Mouse (Mus musculus) lung, postnatal 25 days (tissue): Measurements from ENCODE around the gene Tedc2.

ENCODE experiments used
- DNase-seq: peaks from one replicate; pipeline ENCODE4 v3.0.0; 2022; ENCODE audit warnings: low spot score

The Tedc2 gene

DNA sequence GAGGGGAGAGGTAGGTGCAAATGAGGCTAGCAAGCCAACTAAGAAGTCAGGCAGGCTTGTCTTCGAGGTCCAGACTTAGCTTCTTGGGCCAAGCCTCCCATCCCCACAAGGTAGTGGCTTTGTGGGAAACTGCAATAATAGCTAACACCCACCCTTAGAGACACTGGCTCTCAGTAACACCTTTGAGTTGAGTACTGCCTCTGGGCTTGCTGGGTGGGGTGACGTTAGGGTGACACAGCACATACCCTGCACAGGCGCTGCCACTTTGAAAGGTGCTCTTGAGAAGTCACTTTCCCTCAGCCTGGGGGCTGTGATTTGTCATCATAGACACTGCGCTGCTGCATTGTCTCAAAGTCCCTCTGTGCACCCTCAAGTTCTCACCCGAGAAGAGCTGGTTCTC, 26.9 kb downstream of the Tedc2 start:
- DNase-seq = no peak

DNA sequence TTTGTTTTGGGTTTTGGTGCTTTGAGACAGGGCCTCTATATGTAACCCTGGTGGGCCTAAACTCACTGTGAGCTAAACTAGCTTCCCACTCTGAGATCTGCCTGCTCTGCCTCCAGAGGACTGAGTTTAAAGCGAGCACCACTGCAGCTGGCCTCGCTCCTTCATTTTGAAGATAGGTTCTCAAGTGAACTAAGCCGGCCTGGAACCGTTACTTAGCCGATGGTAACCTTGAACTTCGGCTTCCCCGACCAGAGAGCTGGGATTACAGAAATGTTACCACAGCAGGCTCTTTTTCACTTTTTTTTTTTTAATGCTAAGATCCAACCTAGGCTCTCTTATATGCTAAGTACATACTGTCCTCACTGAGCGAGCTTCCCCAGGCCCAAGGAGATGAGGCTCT, 27.4 kb downstream of the Tedc2 start:
- no peak for DNase-seq

DNA sequence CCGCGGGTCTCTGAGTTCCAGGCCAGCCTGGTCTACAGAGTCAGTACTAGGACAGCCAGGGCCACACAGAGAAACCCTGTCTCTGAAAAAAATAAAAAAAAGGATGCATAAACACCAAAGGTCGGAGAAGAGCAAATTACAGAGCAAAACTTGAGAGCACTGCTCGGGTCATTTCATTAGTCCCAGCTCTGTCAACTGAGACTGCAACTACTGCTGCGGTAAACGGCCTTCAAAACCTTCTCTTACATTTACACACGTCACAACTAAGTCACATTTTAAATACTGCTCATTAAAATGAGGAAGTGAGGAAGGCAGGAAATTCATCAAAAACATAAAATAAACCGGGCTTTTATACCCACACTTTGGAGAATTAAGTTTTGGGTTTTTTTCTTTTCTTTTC, 27.8 kb downstream of the Tedc2 start:
- DNase-seq = no peak

DNA sequence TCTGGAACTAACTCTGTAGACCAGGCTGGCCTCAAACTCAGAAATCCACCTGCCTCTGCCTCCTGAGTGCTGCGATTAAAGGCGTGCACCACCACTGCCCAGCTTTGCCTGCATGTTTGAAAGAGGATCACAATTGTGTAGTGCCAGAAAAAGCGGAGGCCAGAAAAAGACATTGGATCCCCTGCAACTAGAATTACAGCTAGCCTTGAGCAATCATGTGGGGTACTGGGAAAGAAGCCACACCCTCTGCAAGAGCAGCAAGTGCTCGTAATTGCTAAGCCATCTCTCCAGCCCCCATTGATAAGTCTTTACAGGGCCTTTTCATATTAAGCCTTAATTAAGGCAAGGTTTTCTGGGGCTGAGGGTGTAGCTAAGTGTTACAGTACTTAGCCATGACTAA, 29.2 kb downstream of the Tedc2 start:
- no peak for DNase-seq

DNA sequence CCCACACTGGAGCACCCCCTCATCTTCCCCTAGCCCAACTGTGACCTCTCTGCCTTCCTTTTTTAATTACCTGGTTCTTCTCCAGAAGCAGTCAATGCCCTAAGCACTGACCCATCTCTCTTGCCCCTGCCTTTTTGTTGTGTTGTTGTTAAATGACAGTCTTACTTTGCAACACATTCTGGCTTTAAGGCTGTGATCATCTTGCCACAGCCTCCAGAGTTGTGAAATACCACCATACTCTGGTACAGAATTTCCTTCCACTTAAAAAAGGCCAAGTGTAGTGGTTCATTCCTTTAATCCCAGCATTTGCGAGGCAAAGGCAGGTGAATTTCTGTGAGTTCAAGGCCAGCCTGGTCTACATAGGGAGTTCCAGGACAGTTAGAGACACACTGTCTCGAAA, 29.7 kb downstream of the Tedc2 start:
- no peak for DNase-seq

DNA sequence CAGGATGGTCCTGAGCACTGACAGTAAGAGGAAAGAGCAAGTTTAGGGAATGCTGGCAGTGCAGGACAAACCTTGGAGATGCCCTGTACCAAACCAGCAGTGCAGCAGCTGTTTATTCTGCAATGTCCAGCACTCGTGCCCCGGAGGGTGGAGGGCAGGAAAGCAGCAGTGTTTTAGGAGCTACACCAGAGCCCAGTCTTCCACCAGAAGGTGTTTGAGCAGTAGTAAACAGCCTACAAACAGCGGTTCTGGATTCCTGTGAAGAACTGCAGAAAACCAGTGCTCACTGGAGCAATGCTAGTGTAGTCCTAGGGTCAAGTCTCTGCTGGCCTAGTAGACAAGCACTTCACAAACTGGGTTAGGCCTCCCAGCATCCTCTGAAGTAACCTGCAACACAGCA, 46.4 kb downstream of the Tedc2 start:
- no peak for DNase-seq

DNA sequence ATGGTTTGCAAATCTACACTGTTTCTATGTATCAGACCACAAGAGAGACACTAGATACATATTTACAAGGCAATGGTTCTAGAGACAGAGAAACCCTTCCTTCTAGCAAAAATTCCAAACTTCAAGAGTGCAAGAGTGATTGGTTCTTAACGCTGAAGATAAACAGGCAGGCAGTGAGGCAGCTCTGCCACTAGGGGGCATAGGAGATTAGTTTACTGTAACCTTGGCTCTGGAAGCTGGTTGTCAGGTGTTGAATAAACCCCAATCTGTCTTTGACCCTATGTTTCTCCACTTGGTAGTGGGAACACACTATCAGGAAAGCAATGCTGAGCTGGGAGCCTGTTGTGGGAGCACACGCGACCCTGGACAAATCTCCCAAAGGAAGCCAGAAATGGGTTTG, 47.2 kb downstream of the Tedc2 start:
- peak; percentile 78 for DNase-seq

DNA sequence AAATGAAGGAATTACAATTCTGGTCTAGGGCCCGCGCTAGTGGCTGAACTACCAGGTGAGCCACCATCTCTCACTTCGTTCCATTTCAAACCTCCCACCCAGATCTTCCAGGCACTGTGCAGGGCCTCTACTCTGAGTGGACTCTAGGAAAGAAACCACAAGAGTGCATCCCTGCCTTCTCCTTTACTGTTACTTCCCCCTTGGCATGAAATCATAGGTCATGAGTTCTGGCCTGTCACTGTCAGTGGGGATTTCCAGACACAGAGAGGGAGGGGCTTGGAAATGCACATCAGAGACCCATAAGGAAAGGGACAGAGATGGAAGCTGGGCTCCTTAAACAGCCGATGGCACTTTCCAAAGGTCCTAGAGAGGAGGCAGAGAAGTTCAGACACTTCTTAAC, 48.9 kb downstream of the Tedc2 start:
- no peak for DNase-seq

DNA sequence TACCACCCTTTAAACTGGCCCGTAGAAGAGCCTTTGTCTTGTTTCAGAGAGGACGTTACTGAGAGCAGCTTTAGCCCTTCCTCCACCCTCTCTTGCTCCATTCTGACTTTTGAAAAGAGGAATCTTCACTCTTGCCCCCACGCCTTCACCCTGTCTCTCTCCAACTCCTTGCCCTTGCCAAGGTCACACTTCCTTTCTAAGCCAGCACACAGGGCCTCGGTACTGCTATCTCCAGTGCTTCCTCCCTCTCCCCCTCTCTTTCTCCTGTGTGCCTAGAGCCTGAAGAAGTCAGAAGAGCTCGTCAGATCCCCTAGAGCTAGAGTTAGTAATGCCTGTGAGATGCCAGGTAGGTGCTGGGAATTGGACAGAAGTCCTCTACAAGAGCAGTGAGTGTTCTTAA, 49.9 kb downstream of the Tedc2 start:
- no peak for DNase-seq

DNA sequence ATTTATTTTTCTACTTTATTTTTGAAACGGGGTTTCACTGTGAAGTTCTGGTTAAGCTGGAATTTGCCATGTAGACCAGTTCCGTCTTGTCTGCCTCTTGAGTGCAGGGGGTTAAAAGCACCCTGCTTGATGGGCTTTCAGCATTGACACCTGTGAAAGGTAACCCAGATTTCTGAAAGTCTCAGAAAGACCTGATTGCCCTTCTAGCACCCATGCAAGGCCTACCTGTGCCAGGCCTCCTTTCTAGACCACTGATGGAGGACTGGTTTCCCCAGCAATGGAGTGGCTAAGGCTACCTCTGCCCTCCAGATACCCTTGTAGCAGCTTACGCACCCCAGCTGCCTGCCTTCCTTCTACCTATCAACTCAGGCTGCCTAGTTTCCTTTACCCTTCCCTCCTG, 50.5 kb downstream of the Tedc2 start:
- no peak for DNase-seq

DNA sequence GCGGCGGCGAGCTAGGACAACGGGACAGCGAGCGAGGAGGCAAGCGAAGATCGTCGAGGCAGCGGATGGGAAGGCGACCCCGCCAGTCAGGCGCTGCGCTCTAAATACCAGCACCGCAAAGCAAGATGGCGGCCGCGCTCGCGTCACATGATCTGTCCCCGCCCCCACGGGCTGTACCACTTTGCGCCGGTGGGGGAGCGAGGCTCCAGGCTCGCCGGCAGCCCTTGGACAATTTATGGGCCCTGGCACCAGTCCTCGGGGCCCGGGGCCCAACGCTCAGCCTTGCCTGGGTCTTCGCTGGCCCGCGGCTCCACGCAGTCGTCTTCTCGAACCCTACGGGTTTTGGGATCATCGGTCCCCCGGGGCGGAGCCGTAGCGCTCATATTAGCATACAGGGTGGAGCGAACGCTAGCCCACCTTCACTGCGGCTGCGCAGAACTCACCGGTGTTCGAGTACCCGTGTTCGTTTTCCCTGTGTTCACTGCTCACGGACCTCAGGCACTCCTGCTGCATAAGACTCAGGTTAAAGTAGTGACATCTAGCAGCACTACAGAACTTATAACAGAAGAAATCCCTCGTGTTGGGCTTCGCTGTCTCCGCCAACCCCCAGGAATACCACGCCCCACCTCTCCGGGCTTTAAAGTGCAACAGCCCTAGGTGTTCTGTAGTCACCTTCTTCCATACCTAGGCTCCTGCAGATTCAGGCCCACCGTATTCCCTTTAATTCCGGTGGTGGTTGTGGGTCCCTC, 51.2 kb downstream of the Tedc2 start, which contains the start of gene Atp6v0c:
Gene Atp6v0c, minus strand, starts transcription at position 386 of the 749 bp plus-strand sequence.
- DNase-seq = peak; percentile 95

DNA sequence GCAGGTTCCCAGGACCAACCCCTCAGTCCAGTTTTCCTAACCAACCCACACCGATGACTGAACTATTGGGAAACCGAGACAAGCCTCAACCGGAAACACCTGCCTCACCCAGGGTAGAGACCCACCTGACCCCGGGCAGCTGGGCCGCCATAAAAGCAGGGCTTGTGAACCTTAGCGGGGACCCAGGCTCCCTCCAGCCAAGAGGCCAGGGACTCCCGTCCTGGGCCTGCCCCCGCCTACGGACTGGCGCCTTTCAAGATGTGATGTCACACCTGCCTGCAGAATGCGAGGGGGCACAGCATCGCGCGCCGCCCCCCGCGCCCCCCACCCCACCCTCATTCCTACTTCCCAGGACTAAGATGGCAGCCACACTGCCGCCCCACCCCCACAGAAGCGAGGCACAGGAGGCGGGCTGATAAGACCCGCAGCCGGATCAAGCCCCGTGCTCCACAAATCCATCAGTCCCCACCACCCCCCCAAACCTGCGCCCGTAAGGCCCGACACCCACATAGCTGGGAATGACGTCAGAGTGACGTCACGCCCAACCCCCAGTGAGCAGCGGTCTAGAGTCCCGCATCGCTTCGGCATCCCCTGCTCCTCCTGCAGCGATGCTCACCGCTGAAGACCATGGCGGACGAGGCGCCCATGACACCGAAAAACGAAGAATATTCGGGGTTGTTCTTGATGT, 51.9 kb downstream of the Tedc2 start:
- peak; percentile 43 for DNase-seq

DNA sequence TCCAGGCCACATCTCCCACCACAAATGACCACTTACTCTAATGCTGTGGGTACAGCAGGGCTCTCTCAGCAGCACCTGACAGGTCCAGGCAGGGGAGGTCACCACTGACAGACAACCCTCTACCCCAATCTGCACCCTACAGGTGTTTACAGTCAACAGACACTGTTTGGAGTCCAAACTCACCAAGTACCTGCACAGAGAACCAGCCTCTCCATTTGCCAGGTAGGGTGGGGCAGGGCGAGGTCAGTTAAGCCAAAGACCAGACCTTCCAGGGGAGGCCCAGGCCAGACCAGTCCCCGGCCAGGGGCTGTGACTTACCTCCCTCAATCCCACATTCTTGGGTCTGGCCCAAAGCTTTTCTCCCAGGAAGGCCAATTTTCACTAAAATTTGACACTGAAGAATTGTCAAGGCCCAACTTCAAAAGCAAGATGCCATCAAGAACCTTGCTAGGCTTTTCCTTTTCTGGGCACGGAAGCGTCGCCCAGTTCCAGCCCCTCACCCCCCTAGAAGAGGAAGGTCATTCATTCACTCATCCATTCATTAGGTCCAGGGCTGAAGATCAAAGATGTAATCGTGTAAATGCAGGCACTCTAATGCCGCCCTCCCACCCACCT, 52.7 kb downstream of the Tedc2 start:
- DNase-seq = no peak

DNA sequence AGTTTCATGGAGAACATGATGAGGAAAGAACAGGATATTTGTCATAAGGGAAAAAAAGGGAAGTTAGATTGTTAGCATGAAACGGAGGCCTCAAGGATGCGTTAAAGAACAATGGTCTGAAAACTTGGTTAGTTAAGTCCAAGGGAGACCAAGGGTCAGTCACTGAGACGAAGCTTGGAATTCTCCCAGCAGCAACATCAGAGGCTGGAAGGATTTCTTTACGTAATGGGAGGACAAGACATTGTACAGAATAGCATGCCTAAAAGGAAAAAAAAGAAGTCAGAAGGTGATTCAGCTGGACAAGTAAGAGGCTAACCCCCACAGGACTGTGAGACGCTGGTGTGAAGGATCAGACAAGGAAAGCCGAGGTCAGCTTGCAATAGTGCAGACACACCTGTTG, 53.5 kb downstream of the Tedc2 start:
- DNase-seq = no peak
